Mouse (Mus musculus) megakaryocyte, embryonic 14.5 days (primary cell): ENCODE results near the gene Camk2b.

Experiments used
- FLI1 ChIP-seq: IDR thresholded peaks from 2 replicates; pipeline ENCODE4 v1.6.1; 2012; ENCODE audit warnings: low read length, inconsistent platforms, mixed read lengths
- GATA1 ChIP-seq: IDR thresholded peaks from 3 replicates; pipeline ENCODE4 v1.6.1; 2012; ENCODE audit warnings: mixed read lengths, low read length, inconsistent platforms, borderline replicate concordance

DNA sequence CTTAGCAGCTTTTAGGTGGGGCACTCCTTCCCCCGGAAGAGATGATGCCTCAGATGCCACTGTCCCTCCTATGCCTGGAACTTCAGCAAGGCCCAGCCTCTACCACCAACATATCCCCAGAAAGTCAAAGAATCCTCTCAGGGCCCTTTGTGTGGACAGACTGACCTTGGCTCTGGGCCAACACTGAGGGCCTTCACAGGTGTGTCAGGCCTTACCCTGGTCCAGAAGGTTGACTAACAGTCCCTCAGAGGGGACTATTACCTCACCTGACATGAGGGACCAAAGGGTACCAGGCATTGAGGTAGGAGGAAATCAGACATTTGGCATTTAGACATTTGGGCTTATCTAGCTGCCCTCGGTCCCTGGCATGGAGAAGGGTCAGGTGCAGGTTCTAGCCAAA lies 86.1 kb downstream of the Camk2b start:
- TF ChIP-seq GATA1 (no peak), FLI1 (no peak)
